Mouse (Mus musculus) inflammation-experienced regulatory T-cells (primary cell): Measurements from ENCODE around the gene Fbxw21. TPM values are rescaled to one million over a fixed set of nuclear protein-coding genes. Genes with fewer than 3 reads are reported as not detected.

ENCODE experiments used
- polyA plus RNA-seq, 2 experiments: library from polyadenylated mRNA; unstranded; fragments of 100-300 nt; shearing (Covaris generic); gene quantifications; one replicate each; pipeline ENCODE4 v1.2.1; 2017

Gene Fbxw21
- under 1 TPM; 0.40 to 0.59 TPM for polyA plus RNA-seq

GRCm38 (mm10) chr9:109161941-109162340 lies at the start of gene Fbxw21:
Gene Fbxw21, minus strand, starts transcription at chr9:109162041.

DNA sequence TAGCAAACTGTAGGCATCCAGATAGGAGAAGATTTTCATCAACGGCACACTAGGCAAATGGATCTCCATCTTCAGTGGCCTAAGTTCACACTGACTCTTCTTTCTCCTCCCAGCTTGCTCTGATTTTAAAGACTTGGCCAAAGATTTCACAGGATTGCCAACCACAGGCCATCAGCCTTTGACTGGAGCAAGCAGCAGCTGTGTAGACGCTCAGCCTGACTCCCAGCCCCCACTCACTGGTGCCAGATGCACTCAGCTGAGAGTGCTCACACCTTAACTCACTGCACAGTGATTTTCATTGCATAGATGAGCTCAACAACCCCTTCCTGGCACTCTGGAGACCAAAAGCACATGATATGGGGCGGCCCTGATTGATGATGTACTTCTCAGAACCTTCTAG lies 34.0 kb upstream of the Fbxw21 start, which contains the start of gene Fbxw13:
Gene Fbxw13 (minus strand): TSS at position 101 of the 400 bp plus-strand sequence.

GRCm38 (mm10) chr9:109095137-109095982 lies 66.5 kb downstream of the Fbxw21 start, which contains the start of gene Plxnb1:
Gene Plxnb1, plus strand, starts transcription at chr9:109095389.

Other genes starting within 250 kb of the Fbxw21 start
- gene Tmem89, start 247.4 kb downstream of the Fbxw21 start, polyA plus RNA-seq: not detected
- 100 to 1,000 TPM; 280 to 352 TPM for gene Uqcrc1, start 225.4 kb downstream of the Fbxw21 start, polyA plus RNA-seq
- 1 to 10 TPM in 1 of 2 experiments, under 1 TPM in 1; 0.57 to 5.2 TPM for gene Col7a1, start 208.5 kb downstream of the Fbxw21 start, polyA plus RNA-seq
- gene Ucn2, start 176.0 kb downstream of the Fbxw21 start, polyA plus RNA-seq: not detected
- 1 to 10 TPM; 5.4 to 8.1 TPM for gene Pfkfb4, start 170.3 kb downstream of the Fbxw21 start, polyA plus RNA-seq
- 1,000 to 10,000 TPM; 3,949 to 4,230 TPM for gene Shisa5, start 123.5 kb downstream of the Fbxw21 start, polyA plus RNA-seq
- gene Trex1, start 102.3 kb downstream of the Fbxw21 start, polyA plus RNA-seq: 100 to 1,000 TPM in 1 of 2 experiments, 10 to 100 TPM in 1; 75.8 to 103 TPM
- 10 to 100 TPM; 20.3 to 33.3 TPM for gene Atrip, start 87.9 kb downstream of the Fbxw21 start, polyA plus RNA-seq
- gene Ccdc51, start 79.5 kb downstream of the Fbxw21 start, polyA plus RNA-seq: 10 to 100 TPM; 14.1 to 15.8 TPM
- 100 to 1,000 TPM; 511 TPM for gene Tma7, start 79.5 kb downstream of the Fbxw21 start, polyA plus RNA-seq
- 1 to 10 TPM; 4.4 to 5.4 TPM for gene Plxnb1, start 66.7 kb downstream of the Fbxw21 start, polyA plus RNA-seq
- gene Fbxw13, start 33.9 kb upstream of the Fbxw21 start, polyA plus RNA-seq: under 1 TPM in 1 of 2 experiments, not detected in 1; 0.18 TPM
- gene Fbxw20, start 72.7 kb upstream of the Fbxw21 start, polyA plus RNA-seq: 1 to 10 TPM in 1 of 2 experiments, not detected in 1; 1.1 TPM
- gene Fbxw14, start 125.6 kb upstream of the Fbxw21 start, polyA plus RNA-seq: under 1 TPM; 0.55 to 0.81 TPM
- gene Fbxw28, start 177.6 kb upstream of the Fbxw21 start, polyA plus RNA-seq: under 1 TPM; 0.12 to 0.77 TPM
- under 1 TPM in 1 of 2 experiments, not detected in 1; 0.54 TPM for gene Fbxw22, start 242.3 kb upstream of the Fbxw21 start, polyA plus RNA-seq